Mouse (Mus musculus): ENCODE data around the gene Ephb1. TPM values are rescaled to one million over a fixed set of nuclear protein-coding genes. Genes with fewer than 3 reads are reported as not detected.

Gene Ephb1
- polyA plus RNA-seq, 1 experiment from 2014 or later = 0.17 TPM

- DNase-seq (ENCODE audit: low spot score) = no peak
Observed at GRCm38 (mm10) chr9:102352186-102353055, 2.1 kb downstream of the Ephb1 start.

GRCm38 (mm10) chr9:102351721-102352120 is 2.8 kb downstream of the Ephb1 start:
- no peak for DNase-seq (ENCODE audit: low spot score)

GRCm38 (mm10) chr9:102351221-102351620 is 3.3 kb downstream of the Ephb1 start:
- no peak for DNase-seq (ENCODE audit: low spot score)

- no peak for DNase-seq (ENCODE audit: low spot score)
Observed at GRCm38 (mm10) chr9:102350696-102351095, 3.8 kb downstream of the Ephb1 start.

GRCm38 (mm10) chr9:102350076-102350475 is 4.4 kb downstream of the Ephb1 start:
- DNase-seq (ENCODE audit: low spot score) = no peak

GRCm38 (mm10) chr9:102346801-102347200 is 7.7 kb downstream of the Ephb1 start:
- DNase-seq (ENCODE audit: low spot score) = no peak

GRCm38 (mm10) chr9:102345474-102345873 is 9.0 kb downstream of the Ephb1 start:
- DNase-seq (ENCODE audit: low spot score) = no peak

- DNase-seq (ENCODE audit: low spot score) = no peak
Observed at GRCm38 (mm10) chr9:102345047-102345446, 9.4 kb downstream of the Ephb1 start.

GRCm38 (mm10) chr9:102344086-102344930 is 10.2 kb downstream of the Ephb1 start:
- no peak for DNase-seq (ENCODE audit: low spot score)

GRCm38 (mm10) chr9:102343061-102343460 is 11.4 kb downstream of the Ephb1 start:
- DNase-seq (ENCODE audit: low spot score) = no peak

- no peak for DNase-seq (ENCODE audit: low spot score)
Observed at GRCm38 (mm10) chr9:102342026-102342425, 12.5 kb downstream of the Ephb1 start.

GRCm38 (mm10) chr9:102340768-102341167 is 13.7 kb downstream of the Ephb1 start:
- no peak for DNase-seq (ENCODE audit: low spot score)

- DNase-seq (ENCODE audit: low spot score) = no peak
Observed at GRCm38 (mm10) chr9:102335571-102336282, 18.8 kb downstream of the Ephb1 start.

- DNase-seq (ENCODE audit: low spot score) = no peak
Observed at GRCm38 (mm10) chr9:102330266-102331060, 24.0 kb downstream of the Ephb1 start.

- no peak for DNase-seq (ENCODE audit: low spot score)
Observed at GRCm38 (mm10) chr9:102327625-102328150, 26.8 kb downstream of the Ephb1 start.

GRCm38 (mm10) chr9:102315436-102315835 is 39.1 kb downstream of the Ephb1 start:
- DNase-seq (ENCODE audit: low spot score) = no peak

GRCm38 (mm10) chr9:102314795-102315194 is 39.7 kb downstream of the Ephb1 start:
- DNase-seq (ENCODE audit: low spot score) = no peak

- DNase-seq (ENCODE audit: low spot score) = no peak
Observed at GRCm38 (mm10) chr9:102310431-102310830, 44.1 kb downstream of the Ephb1 start.

GRCm38 (mm10) chr9:102309278-102309677 is 45.2 kb downstream of the Ephb1 start:
- DNase-seq (ENCODE audit: low spot score) = no peak

- no peak for DNase-seq (ENCODE audit: low spot score)
Observed at GRCm38 (mm10) chr9:102307656-102308055, 46.8 kb downstream of the Ephb1 start.
